Mouse (Mus musculus): ENCODE results near the gene Heatr1. TPM values are rescaled to one million over a fixed set of nuclear protein-coding genes. Genes with fewer than 3 reads are reported as not detected.

The Heatr1 gene
- total RNA-seq, 2 experiments from 2014 or later, result 24.1 to 26.0 TPM

Other genes with a start within 250 kb of the Heatr1 start
- 10 to 100 TPM; 17.9 to 18.3 TPM for gene Mtr, start 136.9 kb upstream of the Heatr1 start, total RNA-seq (2021)
- 10 to 100 TPM; 21.8 to 23.3 TPM for gene Actn2, start 54.3 kb upstream of the Heatr1 start, total RNA-seq (2021)
- 10 to 100 TPM; 27.9 to 35.8 TPM for gene Lgals8, start 69.9 kb downstream of the Heatr1 start, total RNA-seq (2021)
- under 1 TPM; 0.69 to 0.78 TPM for gene Edaradd, start 125.4 kb downstream of the Heatr1 start, total RNA-seq (2021)
- gene Ero1lb, start 170.8 kb downstream of the Heatr1 start, total RNA-seq (2021), result 10 to 100 TPM; 11.2 TPM